Mouse (Mus musculus): ENCODE data around the gene 4921504E06Rik.

- TF ChIP-seq POLR2A (IDR thresholded peaks at IDR 0.05; ENCODE audit: borderline replicate concordance, low read depth, low read length) (no peak), CTCF (IDR thresholded peaks at IDR 0.05; ENCODE audit: low read depth, low read length) (no peak)
Observed at GRCm38 (mm10) chr2:19521662-19522061, 32.1 kb downstream of the 4921504E06Rik start.
